Mouse (Mus musculus) embryonic facial prominence, embryonic 15.5 days (tissue): ENCODE results near the gene Acbd5. TPM values are rescaled to one million over a fixed set of nuclear protein-coding genes. Genes with fewer than 3 reads are reported as not detected.
A peak's percentile ranks its signal among the peaks of the same experiment; 100 is the strongest.

Source experiments
- ATAC-seq: fragments of 200-750 bp; cut with Nextera tagmentation; 2 replicates; pipeline ENCODE4 v1.8.0; 2017; ENCODE audit warnings: low read depth, moderate TSS enrichment; ENCODE audit not compliant: insufficient number of reproducible peaks, low FRiP score, low TSS enrichment
- H3K27ac ChIP-seq: fragments of 300-500 bp; sonication (generic); replicated peaks from 2 replicates; pipeline ENCODE4 v1.5.1; 2015; ENCODE audit warnings: mild to moderate bottlenecking, inconsistent platforms
- H3K27me3 ChIP-seq: fragments of 300-500 bp; sonication (generic); 2 replicates; pipeline ENCODE4 v1.6.1; 2015; ENCODE audit warnings: inconsistent platforms
- H3K36me3 ChIP-seq: fragments of 300-500 bp; sonication (generic); 2 replicates; pipeline ENCODE4 v1.6.1; 2015; ENCODE audit warnings: mild to moderate bottlenecking, inconsistent platforms
- H3K4me1 ChIP-seq: fragments of 300-500 bp; sonication (generic); 2 replicates; pipeline ENCODE4 v1.6.1; 2015; ENCODE audit warnings: inconsistent platforms
- H3K4me2 ChIP-seq: fragments of 300-500 bp; sonication (generic); replicated peaks from 2 replicates; pipeline ENCODE4 v1.6.1; 2015; ENCODE audit warnings: mild to moderate bottlenecking, inconsistent platforms
- H3K4me3 ChIP-seq: fragments of 300-500 bp; sonication (generic); replicated peaks from 2 replicates; pipeline ENCODE4 v1.5.1; 2015; ENCODE audit warnings: mild to moderate bottlenecking, inconsistent platforms
- H3K9ac ChIP-seq: fragments of 300-500 bp; sonication (generic); 2 replicates; pipeline ENCODE4 v1.6.1; 2015; ENCODE audit warnings: inconsistent platforms
- H3K9me3 ChIP-seq: fragments of 300-500 bp; sonication (generic); replicated peaks from 2 replicates; pipeline ENCODE4 v1.6.1; 2016; ENCODE audit warnings: inconsistent platforms
- WGBS: fragments of 180-500 bp; shearing (Covaris S2); methylation state at CpG from one replicate; pipeline ENCODE4 v1.1.7; 2015; 5-methylcytosine and 5-hydroxymethylcytosine counted together
- polyA plus RNA-seq: library from polyadenylated mRNA; unstranded; fragments of >200 nt; fragmentation: Nextera tagmentation; extraction: Ambion mirVana; gene quantifications from 2 replicates; pipeline ENCODE4 v1.2.1, GENCODE M21; 2015

Acbd5 gene
- polyA plus RNA-seq, result 33.1 and 35.7 TPM in 2 replicates

GRCm38 (mm10) chr2:23067552-23068369 is at the start of gene Acbd5:
TSS of gene Acbd5 (plus strand) at chr2:23068167.
- peak within 1 kb of the TSS; percentile 95 for H3K4me2 ChIP-seq
- H3K27me3 ChIP-seq, result no peaks in the 10 kb centered on the region
- H3K36me3 ChIP-seq, result no peaks in the 10 kb centered on the region
- peak within 1 kb of the TSS; percentile 96 for H3K27ac ChIP-seq
- peak within 1 kb of the TSS; percentile 65 for H3K4me3 ChIP-seq
- no peaks in the 10 kb centered on the region for H3K9me3 ChIP-seq
- peak; percentile 97 for ATAC-seq
- peak within 1 kb of the TSS; percentile 80 for H3K9ac ChIP-seq
- no peaks in the 10 kb centered on the region for H3K4me1 ChIP-seq
- WGBS, result 3% methylated on average over 34 of the region's 34 CpGs

GRCm38 (mm10) chr2:23019170-23019569 is 48.8 kb upstream of the Acbd5 start:
- Histone ChIP-seq H3K9ac (no peak overlapping the region), H3K4me3 (no peak overlapping the region), H3K9me3 (no peaks in the 10 kb centered on the region), H3K27ac (no peak overlapping the region), H3K4me2 (no peak overlapping the region), H3K36me3 (0 out of 2 replicates have a peak, but pooled peaks cover 5% of the 10 kb centered on the region), H3K4me1 (peaks cover 15% of the 10 kb centered on the region; the same call in 1 of the 2 replicates), H3K27me3 (no peaks in the 10 kb centered on the region)
- 89% methylated on average over 2 of the region's 2 CpGs for WGBS
- no peak for ATAC-seq

DNA sequence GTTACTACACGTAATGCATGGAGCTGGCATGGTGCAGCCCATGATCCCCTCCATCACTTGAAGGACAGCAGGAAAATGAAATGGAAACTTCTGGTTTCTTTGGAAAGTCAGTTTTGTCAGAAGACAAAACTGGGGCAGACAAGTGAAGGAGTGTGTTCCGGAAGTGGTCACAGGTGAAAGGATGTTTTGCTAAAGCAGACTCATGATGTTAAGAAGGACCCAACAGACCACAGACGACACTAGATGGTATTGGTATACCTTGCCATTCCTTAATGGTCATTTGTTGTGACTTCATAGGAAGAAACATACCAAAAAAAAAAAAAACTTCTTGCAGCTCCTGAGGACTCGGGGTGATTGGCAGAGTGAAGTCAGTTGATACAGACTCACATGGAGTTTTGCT is 46.6 kb upstream of the Acbd5 start:
- WGBS, result 83% methylated on average over 4 of the region's 4 CpGs
- H3K4me2 ChIP-seq, result no peak overlapping the region

GRCm38 (mm10) chr2:23021721-23022120 is 46.2 kb upstream of the Acbd5 start:
- WGBS, result 62% methylated on average over 4 of the region's 4 CpGs
- H3K9ac ChIP-seq, result no peak overlapping the region
- H3K4me3 ChIP-seq, result no peak overlapping the region
- H3K27ac ChIP-seq, result no peak overlapping the region
- no peaks in the 10 kb centered on the region for H3K27me3 ChIP-seq
- ATAC-seq, result no peak
- H3K9me3 ChIP-seq, result no peaks in the 10 kb centered on the region
- 0 out of 2 replicates have a peak, but pooled peaks cover 3% of the 10 kb centered on the region for H3K4me1 ChIP-seq
- 0 out of 2 replicates have a peak, but pooled peaks cover 5% of the 10 kb centered on the region for H3K36me3 ChIP-seq
- no peak overlapping the region for H3K4me2 ChIP-seq

More for the DNA sequence above, 46.6 kb upstream of the Acbd5 start:
- H3K9ac ChIP-seq, result no peak overlapping the region
- ATAC-seq, result no peak
- H3K27ac ChIP-seq, result no peak overlapping the region
- H3K36me3 ChIP-seq, result 0 out of 2 replicates have a peak, but pooled peaks cover 5% of the 10 kb centered on the region
- no peaks in the 10 kb centered on the region for H3K27me3 ChIP-seq
- no peak overlapping the region for H3K4me3 ChIP-seq
- H3K9me3 ChIP-seq, result no peaks in the 10 kb centered on the region
- H3K4me1 ChIP-seq, result 0 out of 2 replicates have a peak, but pooled peaks cover 3% of the 10 kb centered on the region

DNA sequence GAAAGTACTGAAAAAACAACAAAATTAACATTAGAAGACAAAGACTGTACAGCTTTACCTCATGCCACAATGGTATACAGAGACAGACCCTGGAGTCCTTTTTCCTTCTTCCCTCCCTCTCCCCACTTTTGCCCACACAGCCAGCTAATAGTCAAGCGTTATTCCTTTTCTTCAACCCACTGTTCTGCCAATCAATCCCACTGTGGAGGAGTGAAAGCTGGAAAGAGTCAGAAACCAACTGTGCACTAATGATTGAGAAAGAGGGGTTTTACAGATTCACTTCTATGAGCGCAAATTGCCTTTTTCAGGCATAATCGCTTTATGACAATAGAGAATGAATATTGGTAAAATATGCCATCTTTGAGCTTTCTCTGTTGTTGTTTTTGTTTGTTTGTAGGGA is 44.9 kb upstream of the Acbd5 start:
- no peak overlapping the region for H3K27ac ChIP-seq
- H3K4me2 ChIP-seq, result no peak overlapping the region
- H3K36me3 ChIP-seq, result 0 out of 2 replicates have a peak, but pooled peaks cover 5% of the 10 kb centered on the region
- no peak overlapping the region for H3K9ac ChIP-seq
- ATAC-seq, result no peak
- H3K9me3 ChIP-seq, result no peaks in the 10 kb centered on the region
- 88% methylated on average over 3 of the region's 3 CpGs for WGBS
- 0 out of 2 replicates have a peak, but pooled peaks cover 3% of the 10 kb centered on the region for H3K4me1 ChIP-seq
- H3K4me3 ChIP-seq, result no peak overlapping the region
- H3K27me3 ChIP-seq, result no peaks in the 10 kb centered on the region

- H3K9ac ChIP-seq, result no peak overlapping the region
- no peak for ATAC-seq
- H3K27ac ChIP-seq, result no peak overlapping the region
- H3K4me2 ChIP-seq, result no peak overlapping the region
- H3K36me3 ChIP-seq, result 0 out of 2 replicates have a peak, but pooled peaks cover 5% of the 10 kb centered on the region
- H3K4me1 ChIP-seq, result 0 out of 2 replicates have a peak, but pooled peaks cover 3% of the 10 kb centered on the region
- WGBS, result 90% methylated on average over 4 of the region's 4 CpGs
- no peaks in the 10 kb centered on the region for H3K9me3 ChIP-seq
- no peaks in the 10 kb centered on the region for H3K27me3 ChIP-seq
- H3K4me3 ChIP-seq, result no peak overlapping the region
These were observed 44.2 kb upstream of the Acbd5 start for GRCm38 (mm10) chr2:23023714-23024282.

GRCm38 (mm10) chr2:23026379-23026778 is 41.6 kb upstream of the Acbd5 start:
- no peak for ATAC-seq
- H3K9me3 ChIP-seq, result no peaks in the 10 kb centered on the region
- 87% methylated on average over 1 of the region's 1 CpGs for WGBS
- no peak overlapping the region for H3K9ac ChIP-seq
- H3K4me3 ChIP-seq, result no peak overlapping the region
- 0 out of 2 replicates have a peak, but pooled peaks cover 3% of the 10 kb centered on the region for H3K4me1 ChIP-seq
- H3K36me3 ChIP-seq, result 0 out of 2 replicates have a peak, but pooled peaks cover 3% of the 10 kb centered on the region
- H3K4me2 ChIP-seq, result no peak overlapping the region
- H3K27me3 ChIP-seq, result no peaks in the 10 kb centered on the region
- H3K27ac ChIP-seq, result no peak overlapping the region

- no peak for ATAC-seq
- WGBS, result 88% methylated on average over 4 of the region's 4 CpGs
- H3K9ac ChIP-seq, result no peak overlapping the region
- no peaks in the 10 kb centered on the region for H3K4me1 ChIP-seq
- H3K4me2 ChIP-seq, result no peak overlapping the region
- 0 out of 2 replicates have a peak, but pooled peaks cover 3% of the 10 kb centered on the region for H3K36me3 ChIP-seq
- H3K27ac ChIP-seq, result no peak overlapping the region
- no peaks in the 10 kb centered on the region for H3K9me3 ChIP-seq
- no peak overlapping the region for H3K4me3 ChIP-seq
- H3K27me3 ChIP-seq, result no peaks in the 10 kb centered on the region
These were observed 39.1 kb upstream of the Acbd5 start for GRCm38 (mm10) chr2:23028826-23029225.

- 99% methylated on average over 4 of the region's 4 CpGs for WGBS
- Histone ChIP-seq H3K4me2 (no peak overlapping the region), H3K27me3 (no peaks in the 10 kb centered on the region), H3K27ac (no peak overlapping the region), H3K4me3 (no peak overlapping the region), H3K9me3 (no peaks in the 10 kb centered on the region), H3K9ac (no peak overlapping the region), H3K36me3 (0 out of 2 replicates have a peak, but pooled peaks cover 3% of the 10 kb centered on the region), H3K4me1 (no peaks in the 10 kb centered on the region)
- no peak for ATAC-seq
These were observed 37.3 kb upstream of the Acbd5 start for GRCm38 (mm10) chr2:23030631-23031030.

GRCm38 (mm10) chr2:23034692-23035435 is 33.1 kb upstream of the Acbd5 start:
- no peak overlapping the region for H3K4me2 ChIP-seq
- H3K9ac ChIP-seq, result no peak overlapping the region
- H3K9me3 ChIP-seq, result no peaks in the 10 kb centered on the region
- H3K36me3 ChIP-seq, result 0 out of 2 replicates have a peak, but pooled peaks cover under 1% of the 10 kb centered on the region
- H3K4me1 ChIP-seq, result peaks cover 4% of the 10 kb centered on the region; the same call in 1 of the 2 replicates
- no peak for ATAC-seq
- 82% methylated on average over 3 of the region's 3 CpGs for WGBS
- H3K27ac ChIP-seq, result no peak overlapping the region
- no peak overlapping the region for H3K4me3 ChIP-seq
- no peaks in the 10 kb centered on the region for H3K27me3 ChIP-seq

DNA sequence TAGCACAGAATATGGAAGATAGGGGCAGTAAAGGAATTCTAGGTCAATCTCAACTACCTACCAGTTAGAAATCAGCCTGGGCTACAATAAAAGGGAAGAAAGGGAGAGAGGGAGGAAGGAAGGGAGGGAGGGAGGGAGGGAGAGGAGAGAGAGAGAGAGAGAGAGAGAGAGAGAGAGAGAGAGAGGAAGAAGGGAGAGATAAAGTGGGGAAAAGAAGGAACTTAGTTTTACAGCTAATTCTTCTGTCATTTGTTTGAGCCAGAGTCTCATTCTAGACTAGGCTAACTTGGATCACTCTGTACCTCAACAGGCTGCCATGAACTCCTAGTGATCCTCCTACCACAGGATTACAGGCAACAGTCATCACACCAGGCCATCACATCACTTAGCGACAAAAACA is 32.5 kb upstream of the Acbd5 start:
- WGBS, result 97% methylated on average over 1 of the region's 1 CpGs
- no peak for ATAC-seq

More for the DNA sequence above, 32.5 kb upstream of the Acbd5 start:
- Histone ChIP-seq H3K36me3 (no peaks in the 10 kb centered on the region), H3K27ac (no peak overlapping the region), H3K4me2 (no peak overlapping the region), H3K27me3 (no peaks in the 10 kb centered on the region), H3K4me1 (peaks cover 4% of the 10 kb centered on the region; the same call in 1 of the 2 replicates), H3K9me3 (no peaks in the 10 kb centered on the region), H3K9ac (no peak overlapping the region), H3K4me3 (no peak overlapping the region)
